Mouse (Mus musculus) layer of hippocampus, postnatal 36 days (tissue): ENCODE results near the gene Ces1g. TPM values are rescaled to one million over a fixed set of nuclear protein-coding genes. Genes with fewer than 3 reads are reported as not detected.

Source experiments
- DNase-seq, 2 experiments: peaks; one replicate each; pipeline ENCODE4 v3.0.0; 2022
- total RNA-seq, 2 experiments: library from RNA; stranded (reverse); gene quantifications; 2 replicates each; pipeline ENCODE4 v1.2.3; 2021

The Ces1g gene
- total RNA-seq, result not detected

GRCm38 (mm10) chr8:93337207-93337606 lies at the start of gene Ces1g:
Gene Ces1g (minus strand): TSS chr8:93337308.
- no peak for DNase-seq

GRCm38 (mm10) chr8:93379625-93380024 lies 42.5 kb upstream of the Ces1g start, which contains the start of gene Ces1h:
Gene Ces1h (minus strand): TSS chr8:93379725.
- no peak for DNase-seq

GRCm38 (mm10) chr8:93369481-93369880 lies 32.4 kb upstream of the Ces1g start:
- DNase-seq, result no peak

- no peak for DNase-seq
These were observed 23.0 kb upstream of the Ces1g start for GRCm38 (mm10) chr8:93360113-93360512.

- DNase-seq, result no peak
These were observed 2.4 kb upstream of the Ces1g start for GRCm38 (mm10) chr8:93339531-93339930.

GRCm38 (mm10) chr8:93332703-93333102 lies 4.4 kb downstream of the Ces1g start:
- DNase-seq, result no peak

DNA sequence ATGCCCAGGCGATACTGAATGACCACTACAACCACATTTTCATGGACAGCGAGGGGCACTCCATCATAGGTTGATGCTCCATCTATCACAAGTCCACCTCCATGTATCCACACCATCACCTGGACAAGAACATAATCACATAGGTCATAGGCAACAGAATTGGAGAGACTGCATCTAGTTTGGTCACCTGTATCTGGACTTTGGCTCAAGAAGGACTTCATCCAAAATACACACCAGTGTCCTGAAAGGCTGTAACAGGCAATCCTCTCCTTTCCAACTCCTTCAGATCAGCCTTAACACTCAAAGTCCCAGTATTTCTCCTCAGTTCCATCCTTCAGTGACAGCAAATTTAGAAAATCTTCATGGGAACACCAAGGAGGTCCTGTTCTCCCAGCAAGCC lies 6.0 kb downstream of the Ces1g start:
- DNase-seq, result no peak

GRCm38 (mm10) chr8:93325123-93325522 lies 12.0 kb downstream of the Ces1g start:
- DNase-seq, result no peak

DNA sequence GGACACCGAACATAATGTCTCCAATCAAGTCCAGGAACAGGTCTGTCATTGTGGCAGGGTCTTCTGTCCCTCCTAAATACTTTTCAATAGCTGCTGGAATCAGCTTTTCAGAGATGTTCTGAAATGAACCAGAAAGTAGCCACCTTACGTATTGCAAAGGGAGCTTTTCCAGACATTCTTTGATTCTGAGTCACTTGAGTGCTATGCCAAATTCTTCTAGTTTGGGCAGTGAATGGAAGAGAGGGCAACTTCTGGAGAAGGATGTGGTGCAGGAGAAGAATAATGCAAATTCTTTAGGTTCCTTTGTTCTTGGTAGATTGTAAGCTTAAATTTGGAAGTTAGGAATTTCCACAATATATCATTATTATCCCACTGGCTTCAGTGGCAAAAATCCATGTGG lies 20.1 kb downstream of the Ces1g start:
- DNase-seq, result no peak

- no peak for DNase-seq
These were observed 21.6 kb downstream of the Ces1g start for GRCm38 (mm10) chr8:93315557-93315956.

DNA sequence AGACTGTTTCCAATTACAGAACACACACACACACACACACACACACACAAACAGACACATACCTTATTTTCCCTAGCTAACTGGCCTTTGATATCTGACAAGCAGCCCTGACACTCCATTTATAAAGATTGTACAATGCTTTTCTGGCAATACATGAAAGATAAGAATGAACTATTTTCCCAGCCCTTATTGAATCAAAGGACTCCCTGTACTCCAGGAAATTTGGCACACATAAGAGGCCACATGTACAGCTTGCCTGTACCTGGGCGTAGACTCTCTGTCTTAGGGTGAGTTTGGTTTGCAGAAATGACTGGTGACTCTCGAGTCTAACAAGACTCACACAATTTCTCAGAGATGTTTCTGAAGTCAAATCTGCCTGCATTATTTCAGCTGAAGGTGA lies 53.2 kb downstream of the Ces1g start:
- no peak for DNase-seq

DNA sequence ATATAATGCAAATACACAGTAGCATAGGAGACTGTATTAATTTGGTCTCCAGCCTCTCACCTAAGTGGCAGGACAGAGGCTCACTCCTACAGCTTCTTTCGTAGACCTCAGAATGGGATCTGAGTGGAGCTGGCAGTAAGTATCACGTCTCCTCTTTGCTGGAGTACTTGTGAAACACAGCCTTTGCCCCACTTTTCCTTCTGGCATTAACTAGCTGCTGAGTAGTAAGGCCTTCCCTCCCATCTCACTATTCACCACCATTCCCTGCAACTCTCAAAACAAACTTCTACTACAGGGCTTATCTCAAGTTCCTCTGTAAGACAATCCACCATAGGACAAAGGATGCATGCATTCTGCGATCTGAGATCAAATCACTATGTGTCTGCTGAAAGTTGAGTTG lies 54.8 kb downstream of the Ces1g start:
- no peak for DNase-seq

GRCm38 (mm10) chr8:93279556-93279955 lies 57.6 kb downstream of the Ces1g start, which contains the start of gene Ces1f:
Gene Ces1f (minus strand): TSS chr8:93279747.
- DNase-seq, result no peak

DNA sequence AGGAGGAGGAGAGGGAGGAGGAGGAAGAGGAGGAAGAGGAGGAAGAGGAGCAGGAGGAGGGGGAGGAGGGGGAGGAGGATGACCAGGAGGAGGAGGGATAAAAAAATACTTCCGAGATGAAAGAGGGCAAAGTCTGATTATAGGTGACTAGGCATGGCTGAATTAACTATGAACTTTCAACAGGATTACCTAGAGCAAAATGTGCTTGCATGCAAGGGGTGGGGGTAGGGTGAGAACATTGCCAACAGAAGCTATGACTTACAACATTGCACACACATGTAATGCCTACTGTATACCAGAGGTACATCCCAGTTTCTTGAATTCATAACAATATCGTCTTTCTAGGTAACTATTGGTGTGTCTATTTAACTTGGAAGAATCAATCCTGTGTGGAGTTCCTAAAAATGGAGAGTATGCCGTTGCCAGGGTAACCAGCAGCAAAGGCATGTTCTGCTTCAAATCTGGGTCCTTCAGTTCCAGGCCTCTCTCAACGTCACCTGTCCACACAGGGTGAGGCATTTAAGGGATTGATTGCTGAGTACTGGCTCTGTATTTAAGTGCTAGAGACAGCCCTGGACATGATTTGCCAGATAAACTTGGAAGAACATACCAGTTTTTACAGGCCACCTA lies 58.8 kb downstream of the Ces1g start:
- DNase-seq, result no peak

GRCm38 (mm10) chr8:93274609-93275008 lies 62.5 kb downstream of the Ces1g start:
- DNase-seq, result no peak

- DNase-seq, result peak; percentile 5 to 12
These were observed 63.8 kb downstream of the Ces1g start for GRCm38 (mm10) chr8:93273321-93273720.

DNA sequence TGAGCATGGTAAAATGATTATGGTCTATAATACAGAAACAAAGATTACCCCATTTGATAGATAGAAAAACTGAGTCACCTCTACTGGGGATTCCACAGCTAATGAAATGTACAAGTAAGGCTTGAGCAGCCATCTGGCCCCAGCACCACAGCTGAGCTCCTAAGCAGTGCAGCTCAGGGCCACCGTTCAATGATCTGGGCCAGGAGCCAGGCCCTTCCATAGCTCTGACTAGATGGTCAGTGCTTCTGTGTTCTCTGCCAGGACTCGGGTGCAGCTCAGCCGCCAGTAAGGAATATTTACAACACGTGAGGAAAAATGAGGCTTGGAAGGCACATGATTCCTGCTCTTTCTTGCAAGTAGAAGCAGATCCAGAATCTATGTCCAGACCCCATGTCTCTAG lies 64.4 kb downstream of the Ces1g start:
- peak in 1 of 2 experiments; percentile 4 for DNase-seq

GRCm38 (mm10) chr8:93261436-93261835 lies 75.7 kb downstream of the Ces1g start:
- DNase-seq, result no peak

- no peak for DNase-seq
These were observed 84.6 kb downstream of the Ces1g start for GRCm38 (mm10) chr8:93252400-93252925.

Other genes with a start within 250 kb of the Ces1g start
- gene Ces1c, start 206.0 kb downstream of the Ces1g start, total RNA-seq, result not detected
- under 1 TPM in 1 of 2 experiments, not detected in 1; 0.47 TPM for gene Ces1d, start 139.5 kb downstream of the Ces1g start, total RNA-seq
- gene Ces1e, start 107.7 kb downstream of the Ces1g start, total RNA-seq, result not detected
- not detected for gene Ces1f, start 57.6 kb downstream of the Ces1g start, total RNA-seq
- gene Ces1h, start 42.4 kb upstream of the Ces1g start, total RNA-seq, result not detected
- 1 to 10 TPM in 1 of 2 experiments, under 1 TPM in 1; 0.73 to 1.7 TPM for gene Ces5a, start 198.5 kb upstream of the Ces1g start, total RNA-seq